Mouse (Mus musculus) spleen, postnatal 10 days (tissue): ENCODE measurements around the gene Aamp.
A peak's percentile ranks its signal among the peaks of the same experiment; 100 is the strongest.

Experiments
- DNase-seq, 2 experiments: peaks; one replicate each; pipeline ENCODE4 v3.0.0; 2021 to 2022; ENCODE audit warnings: low spot score in 2 of 2

Gene Aamp

GRCm38 (mm10) chr1:74282896-74283625 lies 1.5 kb downstream of the Aamp start:
- DNase-seq = no peak

DNA sequence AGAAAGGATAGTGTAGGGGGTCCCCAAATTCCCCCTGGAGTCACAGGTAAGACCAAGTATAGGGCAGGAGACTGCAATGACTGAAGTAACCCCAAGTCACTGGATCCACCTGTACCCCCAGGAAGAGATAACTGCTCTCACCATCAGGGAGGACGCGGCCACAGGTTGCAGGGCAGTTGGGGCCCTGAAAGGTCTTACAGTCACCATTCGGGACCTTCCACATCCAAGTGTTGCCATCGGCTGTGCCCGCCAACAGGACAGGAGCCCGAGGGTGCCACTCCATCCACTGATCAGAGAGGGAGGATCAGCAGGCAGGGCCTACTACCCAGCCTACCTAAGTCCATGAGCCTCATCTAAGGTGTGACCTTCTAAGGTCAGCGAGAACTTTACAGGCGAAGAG lies 2.7 kb downstream of the Aamp start:
- DNase-seq = no peak

- DNase-seq = no peak
Measured at GRCm38 (mm10) chr1:74281372-74281771, 3.2 kb downstream of the Aamp start.

GRCm38 (mm10) chr1:74280591-74281325 lies 3.8 kb downstream of the Aamp start:
- no peak for DNase-seq

DNA sequence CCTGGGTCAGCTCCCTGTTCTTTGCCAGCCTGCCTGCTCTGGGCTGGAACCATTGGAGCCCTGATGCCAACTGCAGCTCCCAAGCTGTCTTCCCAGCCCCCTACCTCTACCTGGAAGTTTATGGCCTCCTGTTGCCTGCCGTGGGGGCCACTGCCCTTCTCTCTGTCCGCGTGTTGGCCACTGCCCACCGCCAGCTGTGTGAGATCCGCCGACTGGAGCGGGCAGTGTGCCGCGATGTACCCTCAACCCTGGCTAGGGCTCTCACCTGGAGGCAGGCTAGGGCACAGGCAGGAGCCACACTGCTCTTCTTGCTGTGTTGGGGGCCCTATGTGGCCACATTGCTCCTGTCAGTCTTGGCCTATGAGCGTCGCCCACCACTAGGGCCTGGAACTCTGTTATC lies 5.5 kb downstream of the Aamp start:
- no peak for DNase-seq

DNA sequence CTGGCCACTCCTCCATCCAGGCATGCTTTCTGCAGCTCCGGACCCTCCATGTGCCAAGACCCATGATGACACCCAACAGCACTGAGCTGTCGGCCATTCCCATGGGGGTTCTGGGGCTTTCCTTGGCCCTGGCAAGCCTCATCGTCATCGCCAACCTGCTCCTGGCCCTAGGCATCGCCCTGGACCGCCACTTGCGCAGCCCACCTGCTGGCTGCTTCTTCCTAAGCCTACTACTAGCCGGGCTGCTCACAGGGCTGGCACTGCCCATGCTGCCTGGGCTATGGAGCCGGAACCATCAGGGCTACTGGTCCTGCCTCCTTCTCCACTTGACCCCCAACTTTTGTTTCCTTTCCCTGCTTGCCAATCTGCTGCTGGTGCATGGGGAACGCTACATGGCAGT lies 6.0 kb downstream of the Aamp start, which contains the start of gene Gpbar1:
Gpbar1 (plus strand) TSS at position 13 of the 400 bp plus-strand sequence.
- DNase-seq = no peak

DNA sequence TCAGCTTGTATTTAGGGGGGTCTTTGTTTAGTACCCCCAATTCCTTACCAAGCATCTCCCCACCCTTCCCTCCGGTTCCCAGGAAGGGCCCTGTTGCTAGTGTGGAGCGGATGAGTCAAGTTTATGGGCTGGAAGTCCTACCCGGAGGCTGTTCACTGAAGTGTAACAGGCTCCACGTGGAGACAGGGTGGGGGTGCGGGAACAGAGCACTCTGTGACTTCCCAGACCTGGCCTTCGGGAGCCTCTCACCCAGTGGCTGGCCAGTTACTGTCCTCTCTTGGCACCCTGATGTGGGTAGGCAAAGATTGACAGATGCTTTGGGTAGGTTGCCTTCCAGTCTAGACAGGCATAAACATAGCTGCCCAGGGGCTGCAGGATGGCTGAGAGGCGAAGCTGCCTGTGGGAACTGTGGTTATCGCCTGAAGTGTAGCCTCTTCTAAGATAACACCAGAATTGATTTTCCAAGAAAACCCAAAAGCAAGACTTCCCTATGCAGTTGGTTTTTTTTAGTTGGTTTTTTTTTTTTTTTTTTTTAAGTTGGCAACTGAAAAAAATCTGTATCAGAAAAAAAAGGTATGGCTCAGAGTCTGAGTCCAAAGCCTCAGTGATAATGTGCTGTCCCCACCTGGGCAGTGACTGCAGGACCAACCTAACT lies 6.5 kb downstream of the Aamp start:
- DNase-seq = no peak

- DNase-seq = no peak
Measured at GRCm38 (mm10) chr1:74277041-74277440, 7.5 kb downstream of the Aamp start.

GRCm38 (mm10) chr1:74275015-74275414 lies 9.5 kb downstream of the Aamp start:
- DNase-seq = no peak

GRCm38 (mm10) chr1:74271659-74272058 lies 12.9 kb downstream of the Aamp start:
- DNase-seq = no peak

- DNase-seq = no peak
Measured at GRCm38 (mm10) chr1:74268750-74269149, 15.8 kb downstream of the Aamp start.

- DNase-seq = no peak
Measured at GRCm38 (mm10) chr1:74262510-74262909, 22.0 kb downstream of the Aamp start.

- no peak for DNase-seq
Measured at GRCm38 (mm10) chr1:74256782-74257181, 27.8 kb downstream of the Aamp start.

DNA sequence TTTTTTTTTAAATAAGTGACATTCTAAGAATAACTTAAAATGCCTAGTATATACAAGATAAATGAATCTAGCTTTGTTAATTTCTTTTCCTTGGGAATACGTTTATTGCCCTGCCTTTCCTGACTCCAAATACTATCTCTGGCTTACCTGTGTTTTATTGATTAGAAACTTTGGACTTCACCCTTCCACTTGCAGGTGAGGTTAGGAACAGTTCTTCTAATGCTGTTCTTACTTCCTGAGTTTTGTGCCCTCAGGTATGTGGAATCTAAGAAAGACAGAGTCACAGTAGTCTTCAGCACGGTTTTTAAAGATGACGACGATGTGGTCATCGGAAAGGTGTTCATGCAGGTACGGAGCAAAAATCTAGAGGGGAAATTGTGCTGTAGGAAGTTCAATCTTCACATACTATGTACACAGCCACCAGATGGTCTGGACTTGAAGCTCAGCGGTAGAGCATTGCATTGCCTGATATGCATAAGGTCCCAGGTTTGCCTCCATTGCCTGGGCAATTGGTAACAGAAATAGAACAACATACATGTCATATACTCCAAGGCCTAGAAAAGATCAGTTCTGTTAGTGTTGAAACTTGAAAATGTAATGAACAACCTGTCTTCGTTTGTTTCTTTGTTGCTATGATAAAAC lies 28.7 kb downstream of the Aamp start:
- no peak for DNase-seq

GRCm38 (mm10) chr1:74250096-74250495 lies 34.4 kb downstream of the Aamp start:
- DNase-seq = no peak

DNA sequence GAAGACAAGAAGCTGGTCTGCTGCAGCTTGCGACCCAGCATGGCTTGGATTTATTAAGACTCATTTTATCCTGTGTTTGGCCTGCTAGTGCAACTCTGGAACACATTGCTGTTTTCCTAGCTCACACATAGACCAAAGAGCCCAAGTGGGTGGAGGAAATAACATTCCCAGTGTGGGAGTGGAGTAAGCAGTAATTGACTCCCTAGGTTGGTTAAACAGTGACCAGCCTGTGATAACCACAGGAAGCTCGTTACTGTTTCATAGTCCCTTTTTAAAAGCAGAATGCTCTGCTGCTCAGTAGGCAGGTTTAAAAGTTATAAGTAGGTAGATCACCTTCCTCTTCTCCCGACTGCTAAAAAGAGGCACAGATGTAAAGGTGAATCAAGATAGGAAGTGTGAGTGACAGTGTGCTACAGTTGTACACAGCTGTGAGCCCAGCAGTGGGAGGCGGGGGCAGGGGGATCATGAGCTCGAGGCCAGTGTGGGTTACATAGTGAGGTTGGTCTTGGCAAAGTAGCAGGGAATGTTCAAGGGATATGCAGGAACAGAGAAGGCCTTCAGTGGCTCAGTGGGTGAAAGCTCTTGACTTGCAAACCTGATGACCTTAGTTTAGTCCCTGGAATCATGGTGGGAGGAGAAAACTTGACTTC lies 35.1 kb downstream of the Aamp start:
- DNase-seq = no peak

GRCm38 (mm10) chr1:74248799-74249198 lies 35.7 kb downstream of the Aamp start:
- DNase-seq = peak in 1 of 2 experiments; percentile 36

DNA sequence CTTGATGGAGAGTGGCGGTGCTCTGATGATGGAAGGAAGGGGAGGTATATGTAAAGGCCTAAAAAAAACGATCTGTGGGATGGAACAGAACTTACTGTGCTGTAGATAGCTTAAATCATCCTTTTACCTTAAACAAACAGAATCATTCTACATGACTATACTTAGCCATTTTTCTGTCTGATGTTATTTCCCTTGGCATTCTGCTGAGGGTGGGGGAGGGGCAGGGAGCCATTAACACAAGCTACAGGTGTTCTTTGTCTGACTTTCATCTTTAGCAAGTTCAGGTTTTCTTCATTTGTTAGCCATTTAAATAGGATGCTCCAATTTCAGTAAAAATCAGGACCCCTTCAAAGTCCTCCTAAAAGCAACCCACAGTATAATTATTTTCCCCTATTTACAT lies 39.0 kb downstream of the Aamp start:
- DNase-seq = no peak

- DNase-seq = no peak
Measured at GRCm38 (mm10) chr1:74240832-74241231, 43.7 kb downstream of the Aamp start.

DNA sequence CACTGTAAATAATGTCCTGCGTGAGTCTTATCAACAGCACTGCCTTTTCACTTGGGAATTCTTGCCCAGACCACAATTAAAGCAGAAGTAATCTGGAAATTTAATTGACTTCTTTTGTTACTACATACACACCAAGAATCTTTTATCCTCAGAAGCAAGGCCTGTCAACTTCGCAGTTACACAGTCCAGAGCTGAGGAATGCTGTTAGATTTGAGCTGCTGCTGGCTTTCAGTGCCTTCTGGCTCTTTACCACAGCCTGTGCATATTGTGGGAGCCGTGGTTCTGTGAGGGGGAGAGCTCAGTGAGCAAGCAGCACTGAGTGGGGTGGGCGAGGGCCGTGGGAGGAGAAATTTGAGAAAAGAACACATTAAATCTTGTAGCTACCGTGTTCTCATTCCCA lies 44.2 kb downstream of the Aamp start:
- no peak for DNase-seq

DNA sequence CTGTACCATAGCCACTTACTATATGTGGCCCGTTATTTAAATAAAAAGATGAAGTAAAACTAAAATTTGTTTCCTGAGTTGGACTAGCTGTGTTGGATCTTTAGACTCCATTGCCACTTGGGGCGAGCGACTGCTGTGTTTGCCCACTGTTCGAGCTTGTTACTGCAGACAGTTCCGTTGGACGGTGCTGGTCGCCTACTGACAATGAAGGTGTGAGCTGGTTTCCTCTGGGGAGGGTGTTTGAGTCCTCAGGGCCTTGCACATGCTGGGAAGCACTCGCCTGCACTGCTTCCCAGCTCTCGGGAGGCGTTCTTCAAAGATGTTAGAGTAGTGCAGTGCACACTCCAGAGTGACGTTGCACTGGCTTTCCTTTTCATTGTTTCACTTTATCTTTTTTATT lies 44.9 kb downstream of the Aamp start:
- DNase-seq = peak in 1 of 2 experiments; percentile 32

- DNase-seq = no peak
Measured at GRCm38 (mm10) chr1:74239162-74239561, 45.4 kb downstream of the Aamp start.
